Mouse (Mus musculus) liver, embryonic 11.5 days (tissue): Measurements from ENCODE around the gene Npm3. TPM values are rescaled to one million over a fixed set of nuclear protein-coding genes. Genes with fewer than 3 reads are reported as not detected.

Source experiments
- ATAC-seq: fragments of 200-750 bp; cut with Nextera tagmentation; replicated peaks from 2 replicates; pipeline ENCODE4 v1.8.0; 2017; ENCODE audit warnings: moderate number of reproducible peaks, mild to moderate bottlenecking, moderate TSS enrichment, moderate library complexity; ENCODE audit not compliant: low FRiP score
- DNase-seq: peaks from one replicate; pipeline ENCODE4 v3.0.0-alpha.2; 2017; ENCODE audit warnings: low spot score
- H3K27ac ChIP-seq: fragments of 300-500 bp; sonication (generic); 2 replicates; pipeline ENCODE4 v1.5.1; 2014; ENCODE audit warnings: mild to moderate bottlenecking, low read depth, low read length, control low read depth
- H3K27me3 ChIP-seq: fragments of 300-500 bp; sonication (generic); replicated peaks from 2 replicates; pipeline ENCODE4 v1.6.1; 2014; ENCODE audit warnings: low read length, mixed read lengths; ENCODE audit not compliant: control insufficient read depth, insufficient read depth
- H3K36me3 ChIP-seq: fragments of 300-500 bp; sonication (generic); 2 replicates; pipeline ENCODE4 v1.6.1; 2014; ENCODE audit warnings: mild to moderate bottlenecking, low read length, moderate library complexity, mixed read lengths; ENCODE audit not compliant: control insufficient read depth, insufficient read depth
- H3K4me1 ChIP-seq: fragments of 300-500 bp; sonication (generic); replicated peaks from 2 replicates; pipeline ENCODE4 v1.6.1; 2014; ENCODE audit warnings: low read length, mixed read lengths; ENCODE audit not compliant: control insufficient read depth, insufficient read depth
- H3K4me2 ChIP-seq: fragments of 300-500 bp; sonication (generic); 2 replicates; pipeline ENCODE4 v1.6.1; 2014; ENCODE audit warnings: mild to moderate bottlenecking, control low read depth, moderate library complexity
- H3K4me3 ChIP-seq: fragments of 300-500 bp; sonication (generic); 2 replicates; pipeline ENCODE4 v1.5.1; 2014; ENCODE audit warnings: low read depth, low read length, control low read depth
- H3K9ac ChIP-seq: fragments of 300-500 bp; sonication (generic); 2 replicates; pipeline ENCODE4 v1.6.1; 2014; ENCODE audit warnings: low read depth, low read length, control low read depth
- H3K9me3 ChIP-seq: fragments of 300-500 bp; sonication (generic); 2 replicates; pipeline ENCODE4 v1.6.1; 2016; ENCODE audit warnings: low read length, inconsistent platforms, mixed read lengths; ENCODE audit not compliant: control insufficient read depth
- WGBS: fragments of 180-500 bp; shearing (Covaris S2); extraction: QIAGEN DNeasy Blood & Tissue Kit; methylation state at CpG from one replicate; pipeline ENCODE4 v1.1.7; 2014; 5-methylcytosine and 5-hydroxymethylcytosine counted together
- polyA plus RNA-seq: library from polyadenylated mRNA; unstranded; fragments of >200 nt; fragmentation: Nextera tagmentation; extraction: Ambion mirVana; gene quantifications from 2 replicates; pipeline ENCODE4 v1.2.1, GENCODE M21; 2014

Gene Npm3
- polyA plus RNA-seq, result 32.7 and 34.5 TPM in 2 replicates

DNA sequence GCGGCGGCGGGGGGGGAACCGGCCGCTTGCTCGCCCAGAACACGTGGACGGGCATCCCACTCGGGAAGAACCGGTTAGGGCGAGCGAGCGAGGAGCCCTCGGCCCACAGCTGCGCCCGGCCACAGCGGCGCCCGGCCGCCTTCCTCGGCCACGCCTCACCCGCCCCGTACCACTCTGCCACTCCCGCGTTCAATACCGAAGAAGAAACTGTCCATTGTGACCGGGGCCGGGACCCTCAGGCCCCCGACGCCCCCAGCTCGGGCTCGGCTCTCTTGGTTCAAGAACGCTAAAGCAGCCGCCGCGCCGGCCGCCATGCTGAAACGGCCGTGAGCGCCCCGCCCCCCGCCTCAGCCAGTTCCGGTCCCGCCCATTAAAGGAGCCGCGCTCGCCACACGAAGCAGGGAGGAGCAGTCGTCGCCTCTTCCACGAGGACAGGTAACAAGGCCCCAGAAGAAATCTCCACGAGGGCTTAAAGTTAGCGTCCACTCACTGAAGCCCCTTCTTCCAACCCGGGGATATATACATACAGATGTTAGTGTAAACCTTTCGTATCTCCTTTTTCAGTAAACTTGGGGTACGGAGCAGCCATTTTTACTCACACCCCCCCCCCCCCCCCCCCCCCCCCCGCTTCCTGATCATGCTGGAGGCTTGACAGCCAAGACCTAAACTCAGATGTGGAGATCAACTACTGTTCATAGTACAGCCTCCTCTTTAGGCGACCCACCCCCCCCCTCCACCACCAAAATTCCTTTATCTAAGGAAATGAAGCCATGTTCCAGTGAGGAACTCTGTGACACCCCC, at the start of gene Npm3:
Npm3 (minus strand) TSS at position 349 of the 801 bp plus-strand sequence.
- DNase-seq (peak; percentile 94), ATAC-seq (peak; percentile 82)
- Histone ChIP-seq H3K36me3 (peaks cover 15% of the 10 kb centered on the region), H3K9me3 (no peaks in the 10 kb centered on the region), H3K9ac (peak within 1 kb of the TSS; percentile 71), H3K4me3 (peak within 1 kb of the TSS; percentile 70), H3K4me1 (peaks cover 22% of the 10 kb centered on the region), H3K27me3 (peaks cover 19% of the 10 kb centered on the region), H3K4me2 (peak within 1 kb of the TSS; percentile 83), H3K27ac (0 out of 2 replicates have a peak within 1 kb of the TSS, but pooled peaks have one; percentile 1)
- WGBS, result 0% methylated on average over 57 of the region's 60 CpGs

DNA sequence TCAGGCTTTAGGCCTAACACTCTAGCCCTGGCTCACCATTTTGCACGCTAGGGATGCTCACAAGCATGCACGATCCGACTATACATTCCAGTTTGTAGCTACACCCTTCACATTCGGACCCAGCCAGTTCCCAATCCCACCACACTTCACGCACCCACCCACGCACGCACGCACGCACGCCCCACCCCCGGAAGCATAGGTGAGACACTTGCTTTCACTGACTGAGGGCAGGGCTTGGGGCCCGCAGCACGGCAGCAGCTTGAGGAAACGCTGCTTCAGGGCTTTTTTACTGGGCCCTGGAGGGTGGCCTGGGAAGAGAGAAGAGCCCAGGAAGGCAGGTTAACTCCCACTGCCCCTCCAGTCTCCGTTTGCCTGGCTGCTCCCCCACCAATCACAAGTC, 47.5 kb upstream of the Npm3 start:
- H3K36me3 ChIP-seq, result no peaks in the 10 kb centered on the region
- H3K4me3 ChIP-seq, result no peak overlapping the region
- no peak for ATAC-seq
- H3K27ac ChIP-seq, result no peak overlapping the region
- no peak overlapping the region for H3K4me2 ChIP-seq
- DNase-seq, result no peak
- H3K27me3 ChIP-seq, result no peaks in the 10 kb centered on the region
- H3K9ac ChIP-seq, result no peak overlapping the region
- 75% methylated on average over 15 of the region's 15 CpGs for WGBS
- H3K4me1 ChIP-seq, result peaks cover 4% of the 10 kb centered on the region
- 0 out of 2 replicates have a peak, but pooled peaks cover 2% of the 10 kb centered on the region for H3K9me3 ChIP-seq

- DNase-seq (peak; percentile 59), ATAC-seq (peak; percentile 66)
- Histone ChIP-seq H3K4me1 (peaks cover 4% of the 10 kb centered on the region), H3K36me3 (no peaks in the 10 kb centered on the region), H3K4me2 (peak overlapping the region; percentile 64), H3K27me3 (no peaks in the 10 kb centered on the region), H3K4me3 (peak overlapping the region; percentile 30; the same call in 1 of the 2 replicates), H3K9ac (no peak overlapping the region), H3K27ac (no peak overlapping the region), H3K9me3 (0 out of 2 replicates have a peak, but pooled peaks cover 2% of the 10 kb centered on the region)
- 16% methylated on average over 15 of the region's 15 CpGs for WGBS
Observed at GRCm38 (mm10) chr19:45796061-45796556, 46.7 kb upstream of the Npm3 start.

DNA sequence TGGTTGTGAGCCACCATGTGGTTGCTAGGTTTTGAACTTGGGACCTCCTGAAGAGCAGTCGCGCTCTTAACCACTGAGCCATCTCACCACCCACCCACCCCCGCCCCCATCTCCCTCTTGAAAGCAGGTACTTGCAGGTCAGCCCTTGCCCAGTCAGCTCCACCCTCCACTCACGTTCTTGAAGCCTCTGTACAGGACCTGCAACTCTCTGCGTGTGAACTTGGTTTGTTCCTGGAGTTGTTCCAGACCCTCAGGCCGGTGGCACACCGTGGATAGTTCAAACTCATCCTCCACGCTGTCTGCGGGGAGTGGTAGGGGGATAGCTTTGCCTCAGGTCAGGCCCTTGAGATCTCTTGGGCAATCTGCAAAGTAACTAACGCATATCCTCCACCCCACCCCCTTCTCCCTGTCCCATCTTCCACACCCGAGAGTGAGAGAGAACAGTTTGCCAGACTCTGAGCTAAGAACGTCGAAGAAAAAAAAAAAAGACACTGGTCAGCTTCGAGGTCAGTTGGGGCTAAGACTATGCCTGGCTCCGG, 46.1 kb upstream of the Npm3 start:
- ATAC-seq (no peak), DNase-seq (no peak)
- no peaks in the 10 kb centered on the region for H3K36me3 ChIP-seq
- no peaks in the 10 kb centered on the region for H3K27me3 ChIP-seq
- H3K4me1 ChIP-seq, result peaks cover 4% of the 10 kb centered on the region
- H3K9ac ChIP-seq, result no peak overlapping the region
- H3K4me2 ChIP-seq, result peak overlapping the region; percentile 64
- no peak overlapping the region for H3K27ac ChIP-seq
- peak overlapping the region; percentile 30; the same call in 1 of the 2 replicates for H3K4me3 ChIP-seq
- H3K9me3 ChIP-seq, result 0 out of 2 replicates have a peak, but pooled peaks cover 2% of the 10 kb centered on the region
- WGBS, result 30% methylated on average over 15 of the region's 15 CpGs

GRCm38 (mm10) chr19:45794718-45795117, 45.3 kb upstream of the Npm3 start:
- no peaks in the 10 kb centered on the region for H3K36me3 ChIP-seq

GRCm38 (mm10) chr19:45792404-45792803, 43.0 kb upstream of the Npm3 start:
- Histone ChIP-seq H3K4me3 (no peak overlapping the region), H3K9ac (no peak overlapping the region), H3K9me3 (no peaks in the 10 kb centered on the region), H3K27me3 (no peaks in the 10 kb centered on the region), H3K27ac (no peak overlapping the region), H3K4me1 (peaks cover 4% of the 10 kb centered on the region), H3K4me2 (no peak overlapping the region), H3K36me3 (no peaks in the 10 kb centered on the region)
- WGBS, result 85% methylated on average over 6 of the region's 6 CpGs
- DNase-seq (no peak), ATAC-seq (no peak)

More at GRCm38 (mm10) chr19:45794718-45795117, 45.3 kb upstream of the Npm3 start:
- no peak overlapping the region for H3K9ac ChIP-seq
- no peak for ATAC-seq
- H3K27ac ChIP-seq, result no peak overlapping the region
- H3K4me2 ChIP-seq, result no peak overlapping the region
- no peaks in the 10 kb centered on the region for H3K27me3 ChIP-seq
- 0 out of 2 replicates have a peak, but pooled peaks cover 2% of the 10 kb centered on the region for H3K9me3 ChIP-seq
- DNase-seq, result no peak
- 67% methylated on average over 6 of the region's 6 CpGs for WGBS
- peaks cover 4% of the 10 kb centered on the region for H3K4me1 ChIP-seq
- H3K4me3 ChIP-seq, result no peak overlapping the region

- WGBS, result 59% methylated on average over 12 of the region's 13 CpGs
- H3K9ac ChIP-seq, result no peak overlapping the region
Observed at GRCm38 (mm10) chr19:45789888-45790874, 40.8 kb upstream of the Npm3 start.

DNA sequence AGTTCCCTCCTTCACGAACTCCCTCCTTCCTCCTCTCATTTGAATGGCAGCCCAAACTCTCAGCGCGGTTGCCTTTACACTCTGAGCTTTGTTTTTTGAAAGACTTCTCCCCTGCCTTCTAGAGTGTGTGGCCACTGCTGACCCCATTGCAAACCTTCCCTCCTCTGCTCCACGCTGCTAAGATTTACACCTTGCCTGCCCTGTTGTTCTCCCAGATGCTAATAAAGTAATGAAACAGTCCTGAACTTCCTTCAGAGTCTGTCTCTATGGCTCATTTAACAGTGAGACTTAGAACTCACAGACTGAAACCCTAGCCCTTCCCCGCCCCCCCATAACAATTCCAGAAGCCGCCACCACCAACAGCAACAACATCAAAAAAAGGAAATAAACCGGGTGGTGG, 40.0 kb upstream of the Npm3 start:
- no peaks in the 10 kb centered on the region for H3K36me3 ChIP-seq
- no peak overlapping the region for H3K27ac ChIP-seq
- ATAC-seq (no peak), DNase-seq (no peak)
- no peak overlapping the region for H3K4me3 ChIP-seq
- no peak overlapping the region for H3K9ac ChIP-seq
- H3K27me3 ChIP-seq, result no peaks in the 10 kb centered on the region
- H3K9me3 ChIP-seq, result no peaks in the 10 kb centered on the region
- no peaks in the 10 kb centered on the region; the same call in 1 of the 2 replicates for H3K4me1 ChIP-seq
- no peak overlapping the region for H3K4me2 ChIP-seq
- WGBS, result 83% methylated on average over 7 of the region's 7 CpGs

More at GRCm38 (mm10) chr19:45789888-45790874, 40.8 kb upstream of the Npm3 start:
- H3K36me3 ChIP-seq, result no peaks in the 10 kb centered on the region
- H3K27ac ChIP-seq, result peak overlapping the region; percentile 81
- H3K4me2 ChIP-seq, result peak overlapping the region; percentile 27; the same call in 1 of the 2 replicates
- no peaks in the 10 kb centered on the region for H3K27me3 ChIP-seq
- ATAC-seq, result peak; percentile 85
- H3K4me3 ChIP-seq, result no peak overlapping the region
- no peaks in the 10 kb centered on the region for H3K9me3 ChIP-seq
- peak; percentile 46 for DNase-seq
- no peaks in the 10 kb centered on the region; the same call in 1 of the 2 replicates for H3K4me1 ChIP-seq
